Mouse (Mus musculus) cortical plate, adult 2 months (tissue): ENCODE data around the gene Dapk2.

Experiments
- CTCF ChIP-seq: fragments of 200-500 bp; IDR thresholded peaks from 2 replicates; pipeline ENCODE4 v1.5.1; 2011; ENCODE audit warnings: mild to moderate bottlenecking, control low read depth, low read length; ENCODE audit not compliant: insufficient read depth; ENCODE audit errors: extremely low read depth
- POLR2A ChIP-seq: fragments of 200-500 bp; IDR thresholded peaks from 2 replicates; pipeline ENCODE4 v1.6.1; 2011; ENCODE audit warnings: mild to moderate bottlenecking, low read length, control low read depth; ENCODE audit not compliant: insufficient read depth; ENCODE audit errors: extremely low read depth

DNA sequence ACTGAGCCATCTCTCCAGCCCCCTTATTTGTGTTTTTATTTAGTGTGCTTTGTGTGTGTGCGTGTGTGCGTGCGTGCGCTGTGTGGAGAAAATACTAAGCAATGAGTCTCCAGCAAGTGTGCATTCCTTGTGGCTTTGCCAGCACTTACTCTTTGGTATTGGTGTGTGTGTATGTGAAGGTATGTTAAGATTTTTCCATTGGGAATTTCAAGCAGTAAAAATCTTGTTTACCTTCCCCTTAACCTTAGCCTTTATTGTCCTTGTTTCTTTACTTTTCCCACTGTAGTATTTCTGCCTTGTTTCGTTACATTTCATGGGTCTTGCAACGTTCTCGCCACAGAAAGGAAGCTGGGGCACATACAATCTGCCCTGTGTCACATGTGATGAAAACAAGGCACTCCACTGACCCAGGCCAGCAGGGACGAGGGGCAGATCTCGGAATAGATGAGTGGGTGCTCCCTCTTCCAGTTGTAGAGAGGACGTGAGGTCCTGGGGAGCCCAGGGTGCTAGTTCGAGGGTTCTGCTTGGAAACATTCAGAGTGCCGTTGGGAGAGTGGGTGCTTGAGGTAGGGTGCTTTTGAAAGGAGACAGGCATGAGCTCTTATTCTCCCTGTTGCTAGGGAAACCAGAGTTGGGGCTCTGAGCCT, 13.4 kb downstream of the Dapk2 start:
- no peak for TF ChIP-seq CTCF
- no peak for TF ChIP-seq POLR2A
